Mouse (Mus musculus): Measurements from ENCODE around the gene Pet117. TPM values are rescaled to one million over a fixed set of nuclear protein-coding genes. Genes with fewer than 3 reads are reported as not detected.

Gene Pet117
- 0.93 and 4.0 TPM in 2 replicates for polyA plus RNA-seq (2014; fragmentation: Nextera tagmentation; extraction: Ambion mirVana)

DNA sequence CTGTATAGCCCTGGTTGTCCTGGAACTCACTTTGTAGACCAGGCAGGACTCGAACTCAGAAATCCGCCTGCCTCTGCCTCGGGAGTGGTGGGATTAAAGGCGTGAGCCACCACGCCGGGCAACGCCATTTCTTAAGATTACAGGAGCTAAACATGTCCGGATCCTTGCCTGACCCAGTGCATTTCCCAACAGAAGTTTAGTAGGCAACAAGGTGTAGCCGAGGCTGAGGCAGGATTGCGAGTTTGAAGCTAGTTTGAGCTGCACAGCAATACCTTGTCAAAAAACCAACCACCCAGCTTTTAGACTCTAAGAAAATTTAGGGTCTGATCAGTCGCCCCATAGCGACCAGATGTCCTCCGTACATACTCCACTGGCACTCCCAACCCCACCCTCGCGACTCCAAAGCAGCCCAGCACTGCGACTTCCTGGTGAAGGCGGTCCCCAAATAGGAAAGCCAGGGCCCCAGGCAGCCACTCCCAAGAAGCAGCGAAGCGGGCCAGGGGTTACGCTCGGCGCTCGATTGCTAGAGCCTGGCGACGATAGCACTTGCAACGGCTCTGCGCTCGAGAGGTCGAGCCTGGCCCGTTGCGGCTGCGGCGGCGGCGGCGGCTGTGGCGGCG lies at the start of gene Pet117, which contains the start of gene Kat14:
Pet117 (plus strand) TSS at position 597 of the 620 bp plus-strand sequence.
Kat14 (plus strand) TSS at position 584 of the 620 bp plus-strand sequence.
- peak; percentile 97 for ATAC-seq (ENCODE audit: insufficient number of reproducible peaks, insufficient read depth, low FRiP score, low read depth)
- WGBS = 5% methylated on average over 38 of the region's 38 CpGs
- Histone ChIP-seq H3K9me3 (ENCODE audit: control insufficient read depth, low read depth, low read length) (no peaks in the 10 kb centered on the region), H3K4me2 (replicated peaks; ENCODE audit: low read depth, low read length) (peak within 1 kb of the TSS; percentile 86), H3K27ac (ENCODE audit: low read length) (peak within 1 kb of the TSS; percentile 89), H3K36me3 (ENCODE audit: control insufficient read depth, insufficient read depth, low read length) (peaks cover 7% of the 10 kb centered on the region), H3K4me3 (ENCODE audit: low read depth, low read length) (peak within 1 kb of the TSS; percentile 59), H3K9ac (replicated peaks; ENCODE audit: low read depth, low read length) (peak within 1 kb of the TSS; percentile 59), H3K27me3 (ENCODE audit: control insufficient read depth, insufficient read depth, low read length) (no peaks in the 10 kb centered on the region), H3K4me1 (ENCODE audit: control insufficient read depth, insufficient read depth, low read length) (peaks cover 7% of the 10 kb centered on the region; the same call in 1 of the 2 replicates)

- no peak for ATAC-seq (ENCODE audit: insufficient number of reproducible peaks, insufficient read depth, low FRiP score, low read depth)
- H3K4me3 ChIP-seq (ENCODE audit: low read depth, low read length) = no peak overlapping the region
- WGBS = 62% methylated on average over 3 of the region's 3 CpGs
- no peaks in the 10 kb centered on the region for H3K4me1 ChIP-seq (ENCODE audit: control insufficient read depth, insufficient read depth, low read length)
- no peak overlapping the region for H3K9ac ChIP-seq (replicated peaks; ENCODE audit: low read depth, low read length)
- H3K27me3 ChIP-seq (ENCODE audit: control insufficient read depth, insufficient read depth, low read length) = 0 out of 2 replicates have a peak, but pooled peaks cover under 1% of the 10 kb centered on the region
- no peaks in the 10 kb centered on the region for H3K9me3 ChIP-seq (ENCODE audit: control insufficient read depth, low read depth, low read length)
- H3K4me2 ChIP-seq (replicated peaks; ENCODE audit: low read depth, low read length) = no peak overlapping the region
- H3K27ac ChIP-seq (ENCODE audit: low read length) = no peak overlapping the region
- no peaks in the 10 kb centered on the region for H3K36me3 ChIP-seq (ENCODE audit: control insufficient read depth, insufficient read depth, low read length)
These were observed 44.6 kb upstream of the Pet117 start for GRCm38 (mm10) chr2:144324218-144324617.

GRCm38 (mm10) chr2:144329451-144329850 lies 39.3 kb upstream of the Pet117 start:
- H3K27me3 ChIP-seq (ENCODE audit: control insufficient read depth, insufficient read depth, low read length) = peaks cover 26% of the 10 kb centered on the region

GRCm38 (mm10) chr2:144329937-144330336 lies 38.9 kb upstream of the Pet117 start:
- peak overlapping the region; percentile 50; the same call in 1 of the 2 replicates for H3K4me3 ChIP-seq (ENCODE audit: low read depth, low read length)
- WGBS = 2% methylated on average over 10 of the region's 10 CpGs
- H3K4me2 ChIP-seq (replicated peaks; ENCODE audit: low read depth, low read length) = peak overlapping the region; percentile 93
- no peaks in the 10 kb centered on the region for H3K9me3 ChIP-seq (ENCODE audit: control insufficient read depth, low read depth, low read length)
- peaks cover 15% of the 10 kb centered on the region; the same call in 1 of the 2 replicates for H3K4me1 ChIP-seq (ENCODE audit: control insufficient read depth, insufficient read depth, low read length)
- H3K27me3 ChIP-seq (ENCODE audit: control insufficient read depth, insufficient read depth, low read length) = peaks cover 28% of the 10 kb centered on the region
- no peak overlapping the region for H3K9ac ChIP-seq (replicated peaks; ENCODE audit: low read depth, low read length)
- H3K27ac ChIP-seq (ENCODE audit: low read length) = no peak overlapping the region
- no peak for ATAC-seq (ENCODE audit: insufficient number of reproducible peaks, insufficient read depth, low FRiP score, low read depth)
- H3K36me3 ChIP-seq (ENCODE audit: control insufficient read depth, insufficient read depth, low read length) = no peaks in the 10 kb centered on the region

More at GRCm38 (mm10) chr2:144329451-144329850, 39.3 kb upstream of the Pet117 start:
- 7% methylated on average over 8 of the region's 10 CpGs for WGBS
- no peaks in the 10 kb centered on the region for H3K36me3 ChIP-seq (ENCODE audit: control insufficient read depth, insufficient read depth, low read length)
- H3K27ac ChIP-seq (ENCODE audit: low read length) = no peak overlapping the region
- peaks cover 15% of the 10 kb centered on the region; the same call in 1 of the 2 replicates for H3K4me1 ChIP-seq (ENCODE audit: control insufficient read depth, insufficient read depth, low read length)
- ATAC-seq (ENCODE audit: insufficient number of reproducible peaks, insufficient read depth, low FRiP score, low read depth) = no peak
- H3K9ac ChIP-seq (replicated peaks; ENCODE audit: low read depth, low read length) = no peak overlapping the region
- H3K9me3 ChIP-seq (ENCODE audit: control insufficient read depth, low read depth, low read length) = no peaks in the 10 kb centered on the region
- H3K4me3 ChIP-seq (ENCODE audit: low read depth, low read length) = peak overlapping the region; percentile 50; the same call in 1 of the 2 replicates
- H3K4me2 ChIP-seq (replicated peaks; ENCODE audit: low read depth, low read length) = peak overlapping the region; percentile 93

DNA sequence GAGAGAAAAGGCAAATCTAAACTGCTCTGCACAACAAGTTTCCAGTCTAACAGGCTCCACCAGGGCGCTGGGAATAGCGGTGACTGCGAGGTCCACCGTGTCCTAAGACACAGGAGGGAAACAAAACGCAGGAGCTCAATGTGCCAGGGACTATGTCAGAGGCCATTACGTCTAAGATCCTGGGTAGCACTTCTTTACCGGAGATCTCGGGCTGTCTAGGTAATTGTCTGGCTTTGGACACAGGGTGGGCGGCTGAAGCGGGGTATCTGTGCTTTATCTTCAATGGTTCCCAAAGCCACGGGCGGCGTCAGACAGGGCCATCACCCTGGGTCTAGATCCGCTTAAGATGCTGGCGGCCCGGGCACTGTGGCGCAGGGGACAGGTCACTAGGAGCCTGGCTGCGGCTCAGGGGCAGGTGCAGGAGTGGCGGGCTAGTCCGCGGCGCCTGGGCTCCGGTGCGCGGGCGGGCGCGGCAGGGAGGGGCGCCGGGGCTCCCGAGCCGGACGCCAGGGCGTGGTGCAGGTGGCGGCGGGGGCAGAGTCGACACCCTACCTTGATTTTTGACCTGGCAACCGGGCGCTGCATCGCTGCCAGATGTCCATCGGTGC lies 38.3 kb upstream of the Pet117 start:
- H3K9ac ChIP-seq (replicated peaks; ENCODE audit: low read depth, low read length) = peak overlapping the region; percentile 38; the same call in 1 of the 2 replicates
- H3K4me2 ChIP-seq (replicated peaks; ENCODE audit: low read depth, low read length) = peak overlapping the region; percentile 93
- peaks cover 15% of the 10 kb centered on the region; the same call in 1 of the 2 replicates for H3K4me1 ChIP-seq (ENCODE audit: control insufficient read depth, insufficient read depth, low read length)
- 2% methylated on average over 33 of the region's 41 CpGs for WGBS
- H3K27ac ChIP-seq (ENCODE audit: low read length) = no peak overlapping the region
- H3K9me3 ChIP-seq (ENCODE audit: control insufficient read depth, low read depth, low read length) = no peaks in the 10 kb centered on the region
- peaks cover 28% of the 10 kb centered on the region for H3K27me3 ChIP-seq (ENCODE audit: control insufficient read depth, insufficient read depth, low read length)
- peak; percentile 50; the same call in 1 of the 2 replicates for ATAC-seq (ENCODE audit: insufficient number of reproducible peaks, insufficient read depth, low FRiP score, low read depth)
- H3K4me3 ChIP-seq (ENCODE audit: low read depth, low read length) = peak overlapping the region; percentile 50
- no peaks in the 10 kb centered on the region for H3K36me3 ChIP-seq (ENCODE audit: control insufficient read depth, insufficient read depth, low read length)

GRCm38 (mm10) chr2:144330960-144331371 lies 37.8 kb upstream of the Pet117 start:
- Histone ChIP-seq H3K4me1 (ENCODE audit: control insufficient read depth, insufficient read depth, low read length) (peaks cover 15% of the 10 kb centered on the region; the same call in 1 of the 2 replicates), H3K9ac (replicated peaks; ENCODE audit: low read depth, low read length) (peak overlapping the region; percentile 38; the same call in 1 of the 2 replicates), H3K36me3 (ENCODE audit: control insufficient read depth, insufficient read depth, low read length) (no peaks in the 10 kb centered on the region), H3K4me3 (ENCODE audit: low read depth, low read length) (peak overlapping the region; percentile 50), H3K27ac (ENCODE audit: low read length) (no peak overlapping the region; the same call in 1 of the 2 replicates), H3K4me2 (replicated peaks; ENCODE audit: low read depth, low read length) (peak overlapping the region; percentile 93), H3K27me3 (ENCODE audit: control insufficient read depth, insufficient read depth, low read length) (peaks cover 28% of the 10 kb centered on the region), H3K9me3 (ENCODE audit: control insufficient read depth, low read depth, low read length) (no peaks in the 10 kb centered on the region)
- ATAC-seq (ENCODE audit: insufficient number of reproducible peaks, insufficient read depth, low FRiP score, low read depth) = peak; percentile 21; the same call in 1 of the 2 replicates
- 1% methylated on average over 50 of the region's 50 CpGs for WGBS

- H3K9ac ChIP-seq (replicated peaks; ENCODE audit: low read depth, low read length) = peak within 1 kb of the TSS; percentile 38; the same call in 1 of the 2 replicates
- WGBS = under 1% methylated on average over 57 of the region's 62 CpGs
- peaks cover 28% of the 10 kb centered on the region for H3K27me3 ChIP-seq (ENCODE audit: control insufficient read depth, insufficient read depth, low read length)
- no peaks in the 10 kb centered on the region for H3K36me3 ChIP-seq (ENCODE audit: control insufficient read depth, insufficient read depth, low read length)
- peak within 1 kb of the TSS; percentile 34 for H3K27ac ChIP-seq (ENCODE audit: low read length)
- H3K4me1 ChIP-seq (ENCODE audit: control insufficient read depth, insufficient read depth, low read length) = peaks cover 15% of the 10 kb centered on the region; the same call in 1 of the 2 replicates
- ATAC-seq (ENCODE audit: insufficient number of reproducible peaks, insufficient read depth, low FRiP score, low read depth) = peak; percentile 64; the same call in 1 of the 2 replicates
- peak within 1 kb of the TSS; percentile 50 for H3K4me3 ChIP-seq (ENCODE audit: low read depth, low read length)
- peak within 1 kb of the TSS; percentile 93 for H3K4me2 ChIP-seq (replicated peaks; ENCODE audit: low read depth, low read length)
- H3K9me3 ChIP-seq (ENCODE audit: control insufficient read depth, low read depth, low read length) = no peaks in the 10 kb centered on the region
These were observed 37.1 kb upstream of the Pet117 start, which contains the start of gene Ovol2 for GRCm38 (mm10) chr2:144331401-144332302. Ovol2 (minus strand) TSS chr2:144332146.
